Mouse (Mus musculus): ENCODE results near the gene Xpo5.

The Xpo5 gene

GRCm38 (mm10) chr17:46285407-46285806 is 82.8 kb downstream of the Xpo5 start:
- no peak for DNase-seq (ENCODE audit: low spot score in 2 of 2)

GRCm38 (mm10) chr17:46287678-46288095 is 85.1 kb downstream of the Xpo5 start:
- DNase-seq (ENCODE audit: low spot score in 2 of 2) = no peak
